Mouse (Mus musculus) intestine, postnatal 0 days (tissue): ENCODE results near the gene Akap7. TPM values are rescaled to one million over a fixed set of nuclear protein-coding genes. Genes with fewer than 3 reads are reported as not detected.

Experiments used
- ATAC-seq: fragments of 200-750 bp; cut with Nextera tagmentation; 2 replicates; pipeline ENCODE4 v1.8.0; 2017; ENCODE audit warnings: mild to moderate bottlenecking, moderate TSS enrichment, moderate library complexity
- H3K27ac ChIP-seq: fragments of 300-500 bp; sonication (generic); 2 replicates; pipeline ENCODE4 v1.5.1; 2014; ENCODE audit warnings: mild to moderate bottlenecking, low read depth, low read length, moderate library complexity
- H3K27me3 ChIP-seq: fragments of 300-500 bp; sonication (generic); replicated peaks from 2 replicates; pipeline ENCODE4 v1.6.1; 2014; ENCODE audit warnings: low read length, mixed read lengths; ENCODE audit not compliant: control insufficient read depth, insufficient read depth
- H3K36me3 ChIP-seq: fragments of 300-500 bp; sonication (generic); 2 replicates; pipeline ENCODE4 v1.6.1; 2014; ENCODE audit warnings: mild to moderate bottlenecking, moderate library complexity; ENCODE audit not compliant: control insufficient read depth, insufficient read depth
- H3K4me1 ChIP-seq: fragments of 300-500 bp; sonication (generic); replicated peaks from 2 replicates; pipeline ENCODE4 v1.6.1; 2014; ENCODE audit warnings: antibody characterized with exemption, low read length, mixed read lengths; ENCODE audit not compliant: control insufficient read depth, insufficient read depth
- H3K4me2 ChIP-seq: fragments of 300-500 bp; sonication (generic); replicated peaks from 2 replicates; pipeline ENCODE4 v1.6.1; 2014; ENCODE audit warnings: low read depth, mild to moderate bottlenecking, moderate library complexity
- H3K4me3 ChIP-seq: fragments of 300-500 bp; sonication (generic); 2 replicates; pipeline ENCODE4 v1.5.1; 2014; ENCODE audit warnings: low read depth, low read length
- H3K9ac ChIP-seq: fragments of 300-500 bp; sonication (generic); 2 replicates; pipeline ENCODE4 v1.6.1; 2014; ENCODE audit warnings: mild to moderate bottlenecking, low read depth, low read length
- H3K9me3 ChIP-seq: fragments of 300-500 bp; sonication (generic); 2 replicates; pipeline ENCODE4 v1.6.1; 2016; ENCODE audit warnings: mixed run types; ENCODE audit not compliant: control insufficient read depth
- CTCF ChIP-seq: sonication (generic); IDR thresholded peaks from 2 replicates; pipeline ENCODE4 v1.5.1; 2016; ENCODE audit warnings: low read depth, mild to moderate bottlenecking, control low read depth, antibody characterized with exemption, moderate library complexity
- WGBS: fragments of 180-500 bp; shearing (Covaris S2); extraction: QIAGEN DNeasy Blood & Tissue Kit; methylation state at CpG from one replicate; pipeline ENCODE4 v1.1.7; 2014; 5-methylcytosine and 5-hydroxymethylcytosine counted together
- polyA plus RNA-seq: library from polyadenylated mRNA; unstranded; fragments of >200 nt; fragmentation: Nextera tagmentation; extraction: Ambion mirVana; gene quantifications from 2 replicates; pipeline ENCODE4 v1.2.1, GENCODE M21; 2015

Gene Akap7
- polyA plus RNA-seq, 1 experiment from 2014 or later: 42.3 TPM

- Histone ChIP-seq H3K27ac (no peak overlapping the region), H3K4me1 (0 out of 2 replicates have a peak, but pooled peaks cover 6% of the 10 kb centered on the region), H3K36me3 (no peaks in the 10 kb centered on the region), H3K9me3 (no peaks in the 10 kb centered on the region), H3K4me3 (no peak overlapping the region), H3K27me3 (no peaks in the 10 kb centered on the region), H3K4me2 (peak overlapping the region; percentile 65; the same call in 1 of the 2 replicates), H3K9ac (no peak overlapping the region)
- 85% methylated on average over 9 of the region's 9 CpGs for WGBS
- no peak for ATAC-seq
- TF ChIP-seq CTCF: no peak
These were observed 11.8 kb downstream of the Akap7 start for GRCm38 (mm10) chr10:25295836-25296235.

DNA sequence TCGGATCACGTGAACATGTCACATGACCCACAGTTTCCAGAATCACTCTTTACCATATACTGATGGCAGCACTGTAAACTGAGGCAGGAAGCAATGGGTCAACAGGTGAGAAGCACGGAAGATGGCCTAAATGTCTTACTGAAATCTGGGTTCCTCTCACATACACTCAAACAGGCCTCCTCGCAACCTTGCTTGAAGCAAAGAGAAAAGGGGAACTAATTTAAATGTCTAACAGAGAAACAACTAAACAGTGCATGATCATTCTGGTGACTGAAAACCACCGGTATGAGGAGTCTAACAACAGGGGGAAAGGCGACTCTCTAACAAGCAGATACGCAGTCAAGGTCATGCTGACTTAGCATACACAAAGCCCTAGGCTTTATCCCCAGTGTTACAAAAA lies 12.7 kb downstream of the Akap7 start:
- WGBS: 82% methylated on average over 7 of the region's 7 CpGs
- no peaks in the 10 kb centered on the region for H3K27me3 ChIP-seq
- no peak overlapping the region for H3K4me2 ChIP-seq
- no peaks in the 10 kb centered on the region for H3K9me3 ChIP-seq
- H3K9ac ChIP-seq: no peak overlapping the region
- H3K4me3 ChIP-seq: no peak overlapping the region
- H3K4me1 ChIP-seq: 0 out of 2 replicates have a peak, but pooled peaks cover 6% of the 10 kb centered on the region
- no peak overlapping the region for H3K27ac ChIP-seq
- TF ChIP-seq CTCF: no peak
- no peak for ATAC-seq
- H3K36me3 ChIP-seq: no peaks in the 10 kb centered on the region

DNA sequence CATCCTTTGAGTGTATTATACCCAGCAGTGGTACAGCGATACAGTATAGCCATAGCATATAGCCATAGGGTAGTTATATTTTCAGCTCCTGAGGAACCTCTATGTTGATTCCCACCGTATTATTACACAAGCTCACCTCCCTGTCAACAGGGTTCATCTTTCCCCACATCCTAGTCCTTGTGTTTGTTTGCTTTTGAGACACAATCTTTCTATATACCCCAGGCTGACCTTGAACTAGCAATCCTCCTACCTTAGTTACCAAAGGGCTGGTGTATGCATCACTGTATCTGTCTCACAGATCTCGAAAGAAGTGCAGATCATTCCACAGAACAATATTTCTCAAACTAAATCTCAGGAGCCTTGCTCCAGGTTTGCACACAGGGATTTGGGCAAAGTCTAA lies 13.9 kb downstream of the Akap7 start:
- H3K4me3 ChIP-seq: no peak overlapping the region
- whole genome bisulfite sequencing: 84% methylated on average over 3 of the region's 3 CpGs
- no peak for ATAC-seq
- no peak overlapping the region for H3K9ac ChIP-seq
- no peak for TF ChIP-seq CTCF
- no peaks in the 10 kb centered on the region for H3K9me3 ChIP-seq
- H3K4me1 ChIP-seq: 0 out of 2 replicates have a peak, but pooled peaks cover 6% of the 10 kb centered on the region
- H3K36me3 ChIP-seq: 0 out of 2 replicates have a peak, but pooled peaks cover 4% of the 10 kb centered on the region
- no peak overlapping the region for H3K27ac ChIP-seq
- no peaks in the 10 kb centered on the region for H3K27me3 ChIP-seq
- no peak overlapping the region for H3K4me2 ChIP-seq

DNA sequence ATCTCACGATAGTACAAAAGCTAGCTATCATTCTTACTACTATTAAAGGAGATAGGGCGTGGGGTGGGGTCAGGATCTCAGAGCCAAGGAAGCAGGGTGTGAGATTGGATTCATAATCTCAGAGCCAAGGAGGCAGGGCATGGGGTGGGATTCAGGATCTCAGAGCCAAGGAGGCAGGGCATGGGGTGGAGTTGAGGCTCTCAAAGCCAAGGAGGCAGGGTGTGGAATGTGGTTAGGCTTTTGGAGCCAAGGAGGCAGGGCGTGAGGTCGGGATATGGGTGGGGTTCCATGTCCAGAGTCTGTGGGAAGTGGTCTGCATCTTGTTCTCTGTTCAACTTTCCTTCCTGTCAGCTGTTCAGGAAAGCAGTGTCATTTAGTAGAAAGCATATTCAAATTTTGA lies 16.6 kb downstream of the Akap7 start:
- WGBS: 66% methylated on average over 4 of the region's 4 CpGs
- Histone ChIP-seq H3K27ac (no peak overlapping the region), H3K4me3 (no peak overlapping the region), H3K36me3 (0 out of 2 replicates have a peak, but pooled peaks cover 4% of the 10 kb centered on the region), H3K9me3 (no peaks in the 10 kb centered on the region), H3K9ac (no peak overlapping the region), H3K4me1 (no peaks in the 10 kb centered on the region), H3K4me2 (no peak overlapping the region), H3K27me3 (no peaks in the 10 kb centered on the region)
- no peak for ATAC-seq
- no peak for TF ChIP-seq CTCF

DNA sequence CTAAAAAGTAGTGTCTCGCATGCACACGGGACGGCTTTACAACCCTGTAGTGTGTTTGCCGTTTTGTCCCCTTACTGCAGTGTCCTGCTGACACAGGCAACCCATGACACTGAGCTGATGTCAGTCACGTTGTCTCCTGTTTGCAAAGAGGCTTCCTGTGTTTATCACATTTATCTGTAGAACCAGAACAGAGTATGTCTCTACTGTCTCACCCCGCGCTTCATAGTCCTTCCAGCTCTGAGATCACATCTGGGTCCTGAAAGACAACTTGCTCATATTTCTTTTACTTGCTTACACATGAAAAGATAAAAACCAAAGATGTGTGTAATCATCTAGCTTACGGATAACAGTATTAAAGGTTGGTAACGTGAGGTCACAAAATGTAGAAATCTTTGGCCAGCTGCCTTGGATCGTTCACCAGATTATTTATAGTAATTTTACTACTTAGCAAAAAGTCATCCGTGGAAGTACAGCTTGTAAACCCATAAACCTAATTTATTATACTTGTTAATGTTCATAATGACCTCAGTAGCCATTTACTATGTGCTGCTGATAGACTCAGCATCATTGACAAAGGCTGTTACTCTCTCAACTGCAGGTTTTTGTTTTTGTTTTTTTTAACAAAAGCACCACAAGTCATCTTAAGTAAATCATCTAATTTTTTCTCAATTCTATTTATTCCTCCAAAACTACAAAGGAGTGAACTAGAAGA lies 22.4 kb downstream of the Akap7 start:
- Histone ChIP-seq H3K27ac (no peak overlapping the region), H3K4me2 (no peak overlapping the region), H3K9me3 (no peaks in the 10 kb centered on the region), H3K4me3 (no peak overlapping the region), H3K4me1 (no peaks in the 10 kb centered on the region), H3K36me3 (0 out of 2 replicates have a peak, but pooled peaks cover 7% of the 10 kb centered on the region), H3K9ac (no peak overlapping the region), H3K27me3 (no peaks in the 10 kb centered on the region)
- peak; percentile 54; the same call in 1 of the 2 replicates for ATAC-seq
- TF ChIP-seq CTCF: no peak
- WGBS: 51% methylated on average over 11 of the region's 11 CpGs

- peak; percentile 25; the same call in 1 of the 2 replicates for TF ChIP-seq CTCF
- H3K27ac ChIP-seq: no peak overlapping the region
- H3K4me3 ChIP-seq: no peak overlapping the region
- no peaks in the 10 kb centered on the region for H3K4me1 ChIP-seq
- H3K27me3 ChIP-seq: no peaks in the 10 kb centered on the region
- no peak overlapping the region for H3K9ac ChIP-seq
- WGBS: 88% methylated on average over 8 of the region's 8 CpGs
- 0 out of 2 replicates have a peak, but pooled peaks cover 7% of the 10 kb centered on the region for H3K36me3 ChIP-seq
- no peak overlapping the region for H3K4me2 ChIP-seq
- H3K9me3 ChIP-seq: no peaks in the 10 kb centered on the region
- no peak for ATAC-seq
These were observed 23.1 kb downstream of the Akap7 start for GRCm38 (mm10) chr10:25284427-25285099.
